Mouse (Mus musculus): ENCODE results near the gene Frmpd3. TPM values are rescaled to one million over a fixed set of nuclear protein-coding genes. Genes with fewer than 3 reads are reported as not detected.

The Frmpd3 gene
- polyA plus RNA-seq, 1 experiment = 12.3 TPM

- DNase-seq (ENCODE audit: low read depth) = no peak
- TF ChIP-seq CTCF (IDR thresholded peaks at IDR 0.05; ENCODE audit: borderline replicate concordance, extremely low read depth, insufficient read depth, insufficient read length) = no peak
- no peak for TF ChIP-seq POLR2A (IDR thresholded peaks at IDR 0.05; ENCODE audit: borderline replicate concordance, extremely low read depth, insufficient read depth, insufficient read length, poor library complexity, severe bottlenecking)
Observed at GRCm38 (mm10) chrX:140407593-140407992, 65.5 kb downstream of the Frmpd3 start.

- TF ChIP-seq CTCF (IDR thresholded peaks at IDR 0.05; ENCODE audit: borderline replicate concordance, extremely low read depth, insufficient read depth, insufficient read length) (no peak), POLR2A (IDR thresholded peaks at IDR 0.05; ENCODE audit: borderline replicate concordance, extremely low read depth, insufficient read depth, insufficient read length, poor library complexity, severe bottlenecking) (no peak)
- DNase-seq (ENCODE audit: low read depth) = no peak
Observed at GRCm38 (mm10) chrX:140418467-140418866, 76.4 kb downstream of the Frmpd3 start.

DNA sequence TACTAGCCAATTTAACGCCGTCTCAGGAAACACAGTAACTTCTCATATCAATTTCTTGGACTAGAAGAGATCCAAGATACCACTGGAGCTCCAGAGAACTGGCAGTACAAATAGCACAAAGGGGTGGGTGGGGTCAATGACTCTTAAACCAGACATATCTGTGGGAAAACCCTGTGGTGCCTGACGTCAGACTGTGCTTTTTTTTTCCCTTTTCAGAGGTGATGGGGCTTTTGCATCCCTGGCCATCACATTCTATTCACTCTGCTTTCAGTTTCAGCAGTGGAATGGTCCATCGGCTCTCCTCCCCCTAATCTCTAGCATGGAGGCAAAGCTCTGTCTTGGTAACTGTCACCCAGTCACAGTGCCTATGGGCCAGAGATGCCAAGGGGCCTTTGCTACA lies 85.1 kb downstream of the Frmpd3 start:
- TF ChIP-seq POLR2A (IDR thresholded peaks at IDR 0.05; ENCODE audit: borderline replicate concordance, extremely low read depth, insufficient read depth, insufficient read length, poor library complexity, severe bottlenecking) = no peak
- TF ChIP-seq CTCF (IDR thresholded peaks at IDR 0.05; ENCODE audit: borderline replicate concordance, extremely low read depth, insufficient read depth, insufficient read length) = no peak
- DNase-seq (ENCODE audit: low read depth) = no peak

DNA sequence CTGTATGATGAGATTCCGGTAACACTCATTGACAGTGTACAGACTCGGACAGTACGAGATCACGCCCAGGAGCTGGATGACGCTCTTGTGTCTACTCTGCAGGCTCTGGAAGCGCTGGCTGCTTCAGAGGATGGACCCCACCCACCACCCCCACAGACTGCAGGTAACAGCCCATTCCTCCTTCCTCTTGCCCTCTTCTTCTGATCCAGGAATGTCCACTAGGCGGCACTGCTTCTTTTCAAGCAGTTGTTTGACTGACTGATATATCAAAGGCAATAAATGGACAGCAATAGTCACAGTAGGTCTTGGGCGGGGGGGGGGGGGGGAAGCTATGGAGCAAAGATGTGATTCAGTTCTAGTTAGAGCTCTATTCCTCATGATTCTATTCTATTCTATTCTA lies 86.2 kb downstream of the Frmpd3 start:
- DNase-seq (ENCODE audit: low read depth) = no peak
- TF ChIP-seq CTCF (IDR thresholded peaks at IDR 0.05; ENCODE audit: borderline replicate concordance, extremely low read depth, insufficient read depth, insufficient read length) = peak; percentile 10; the same call in 1 of the 2 replicates
- TF ChIP-seq POLR2A (IDR thresholded peaks at IDR 0.05; ENCODE audit: borderline replicate concordance, extremely low read depth, insufficient read depth, insufficient read length, poor library complexity, severe bottlenecking) = no peak

GRCm38 (mm10) chrX:140429985-140430384 lies 87.9 kb downstream of the Frmpd3 start:
- no peak for DNase-seq (ENCODE audit: low read depth)
- no peak for TF ChIP-seq CTCF (IDR thresholded peaks at IDR 0.05; ENCODE audit: borderline replicate concordance, extremely low read depth, insufficient read depth, insufficient read length)
- no peak for TF ChIP-seq POLR2A (IDR thresholded peaks at IDR 0.05; ENCODE audit: borderline replicate concordance, extremely low read depth, insufficient read depth, insufficient read length, poor library complexity, severe bottlenecking)

GRCm38 (mm10) chrX:140430506-140430905 lies 88.4 kb downstream of the Frmpd3 start:
- TF ChIP-seq CTCF (IDR thresholded peaks at IDR 0.05; ENCODE audit: borderline replicate concordance, extremely low read depth, insufficient read depth, insufficient read length) (no peak), POLR2A (IDR thresholded peaks at IDR 0.05; ENCODE audit: borderline replicate concordance, extremely low read depth, insufficient read depth, insufficient read length, poor library complexity, severe bottlenecking) (no peak)
- DNase-seq (ENCODE audit: low read depth) = no peak

GRCm38 (mm10) chrX:140431981-140432380 lies 89.9 kb downstream of the Frmpd3 start:
- DNase-seq (ENCODE audit: low read depth) = no peak
- TF ChIP-seq CTCF (IDR thresholded peaks at IDR 0.05; ENCODE audit: borderline replicate concordance, extremely low read depth, insufficient read depth, insufficient read length) (no peak), POLR2A (IDR thresholded peaks at IDR 0.05; ENCODE audit: borderline replicate concordance, extremely low read depth, insufficient read depth, insufficient read length, poor library complexity, severe bottlenecking) (no peak)

DNA sequence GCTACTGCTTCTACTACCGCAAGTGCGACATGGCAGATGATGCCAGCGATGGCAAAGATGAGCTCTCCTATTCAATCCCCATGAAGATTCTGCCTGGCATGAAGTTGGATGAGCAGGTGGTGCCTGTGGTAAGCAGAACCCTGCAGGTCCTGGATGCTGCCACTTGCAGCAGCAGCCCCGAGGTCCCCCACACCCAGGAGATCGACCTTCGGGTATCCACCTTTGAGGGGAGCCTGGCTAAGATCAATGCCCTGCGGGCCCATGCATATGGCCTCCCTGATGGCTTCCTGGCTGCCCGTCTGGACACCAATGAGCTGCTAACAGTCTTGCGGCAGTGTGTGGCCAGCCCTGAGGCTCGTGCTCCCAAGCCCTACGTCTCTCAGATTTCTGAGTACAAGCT lies 90.7 kb downstream of the Frmpd3 start:
- TF ChIP-seq POLR2A (IDR thresholded peaks at IDR 0.05; ENCODE audit: borderline replicate concordance, extremely low read depth, insufficient read depth, insufficient read length, poor library complexity, severe bottlenecking) = no peak
- no peak for DNase-seq (ENCODE audit: low read depth)

DNA sequence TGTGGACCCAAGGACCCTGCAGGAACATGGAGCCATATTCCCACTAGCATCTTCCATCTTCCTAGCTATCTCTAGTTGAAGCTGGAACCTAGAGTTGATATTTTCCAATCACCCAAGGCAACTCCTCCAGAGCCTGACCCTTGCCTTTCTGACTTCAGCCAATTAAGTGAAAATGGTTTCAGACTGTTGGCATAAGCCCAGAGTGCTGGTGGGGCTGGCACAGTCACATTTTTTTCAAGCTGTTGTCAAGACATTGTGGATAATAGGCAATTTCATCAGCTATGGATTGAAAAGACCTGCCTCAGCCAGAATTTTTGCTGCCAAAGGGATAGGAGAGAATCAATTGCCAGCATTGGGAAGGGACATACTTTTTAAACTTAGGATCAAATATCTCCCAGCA lies 95.8 kb downstream of the Frmpd3 start:
- no peak for DNase-seq (ENCODE audit: low read depth)
- TF ChIP-seq POLR2A (IDR thresholded peaks at IDR 0.05; ENCODE audit: borderline replicate concordance, extremely low read depth, insufficient read depth, insufficient read length, poor library complexity, severe bottlenecking) (no peak), CTCF (IDR thresholded peaks at IDR 0.05; ENCODE audit: borderline replicate concordance, extremely low read depth, insufficient read depth, insufficient read length) (no peak)

- no peak for DNase-seq (ENCODE audit: low read depth)
- TF ChIP-seq POLR2A (IDR thresholded peaks at IDR 0.05; ENCODE audit: borderline replicate concordance, extremely low read depth, insufficient read depth, insufficient read length, poor library complexity, severe bottlenecking) (no peak), CTCF (IDR thresholded peaks at IDR 0.05; ENCODE audit: borderline replicate concordance, extremely low read depth, insufficient read depth, insufficient read length) (no peak)
Observed at GRCm38 (mm10) chrX:140445551-140445950, 103.5 kb downstream of the Frmpd3 start.

GRCm38 (mm10) chrX:140450071-140450470 lies 108.0 kb downstream of the Frmpd3 start:
- no peak for TF ChIP-seq CTCF (IDR thresholded peaks at IDR 0.05; ENCODE audit: borderline replicate concordance, extremely low read depth, insufficient read depth, insufficient read length)
- no peak for TF ChIP-seq POLR2A (IDR thresholded peaks at IDR 0.05; ENCODE audit: borderline replicate concordance, extremely low read depth, insufficient read depth, insufficient read length, poor library complexity, severe bottlenecking)
- no peak for DNase-seq (ENCODE audit: low read depth)

- DNase-seq (ENCODE audit: low read depth) = peak; percentile 95
Observed at GRCm38 (mm10) chrX:140456279-140456731, 114.2 kb downstream of the Frmpd3 start, which contains the start of gene Prps1. Gene Prps1, plus strand, starts transcription at chrX:140456613.

More at GRCm38 (mm10) chrX:140456279-140456731, 114.2 kb downstream of the Frmpd3 start, which contains the start of gene Prps1:
- TF ChIP-seq POLR2A (IDR thresholded peaks at IDR 0.05; ENCODE audit: borderline replicate concordance, extremely low read depth, insufficient read depth, insufficient read length, poor library complexity, severe bottlenecking) (peak; percentile 38; the same call in 1 of the 2 replicates), CTCF (IDR thresholded peaks at IDR 0.05; ENCODE audit: borderline replicate concordance, extremely low read depth, insufficient read depth, insufficient read length) (no peak)
